Mouse (Mus musculus) hindbrain, postnatal 0 days (tissue): ENCODE measurements around the gene Cxcl9. TPM values are rescaled to one million over a fixed set of nuclear protein-coding genes. Genes with fewer than 3 reads are reported as not detected.
A peak's percentile ranks its signal among the peaks of the same experiment; 100 is the strongest.
"Not testable (repeated sequence)": the region's sequence is repeated elsewhere in the genome, so short reads cannot be mapped to it uniquely, and the experiment has no call there.

ENCODE experiments used
- ATAC-seq: fragments of 200-750 bp; cut with Nextera tagmentation; 2 replicates; pipeline ENCODE4 v1.8.0; 2017; ENCODE audit warnings: mild to moderate bottlenecking, moderate TSS enrichment, moderate library complexity
- DNase-seq: peaks from one replicate; pipeline ENCODE4 v3.0.0-alpha.2; 2015; ENCODE audit warnings: low spot score
- H3K27ac ChIP-seq: fragments of 300-500 bp; sonication (generic); 2 replicates; pipeline ENCODE4 v1.5.1; 2014; ENCODE audit warnings: mild to moderate bottlenecking
- H3K27me3 ChIP-seq: fragments of 300-500 bp; sonication (generic); 2 replicates; pipeline ENCODE4 v1.6.1; 2014; ENCODE audit warnings: low read length, mixed read lengths; ENCODE audit not compliant: insufficient read depth
- H3K36me3 ChIP-seq: fragments of 300-500 bp; sonication (generic); 2 replicates; pipeline ENCODE4 v1.6.1; 2014; ENCODE audit warnings: low read length, mixed read lengths; ENCODE audit not compliant: insufficient read depth
- H3K4me1 ChIP-seq: fragments of 300-500 bp; sonication (generic); 2 replicates; pipeline ENCODE4 v1.6.1; 2014; ENCODE audit warnings: antibody characterized with exemption, low read length, mixed read lengths; ENCODE audit not compliant: insufficient read depth
- H3K4me2 ChIP-seq: fragments of 300-500 bp; sonication (generic); 2 replicates; pipeline ENCODE4 v1.6.1; 2014; ENCODE audit warnings: low read depth, mild to moderate bottlenecking, low read length, moderate library complexity, mixed read lengths
- H3K4me3 ChIP-seq: fragments of 300-500 bp; sonication (generic); 2 replicates; pipeline ENCODE4 v1.5.1; 2014; ENCODE audit warnings: low read length
- H3K9ac ChIP-seq: fragments of 300-500 bp; sonication (generic); replicated peaks from 2 replicates; pipeline ENCODE4 v1.6.1; 2014; ENCODE audit warnings: mild to moderate bottlenecking, low read length, moderate library complexity, mixed read lengths
- H3K9me3 ChIP-seq: fragments of 300-500 bp; sonication (generic); 2 replicates; pipeline ENCODE4 v1.6.1; 2016; ENCODE audit warnings: low read length, mixed read lengths
- CTCF ChIP-seq: IDR thresholded peaks from 2 replicates; pipeline ENCODE4 v1.5.1; 2016; ENCODE audit warnings: antibody characterized with exemption, control low read depth, low read depth
- WGBS: fragments of 180-500 bp; shearing (Covaris S2); extraction: QIAGEN DNeasy Blood & Tissue Kit; methylation state at CpG from one replicate; pipeline ENCODE4 v1.1.7; 2014; 5-methylcytosine and 5-hydroxymethylcytosine counted together
- polyA plus RNA-seq: library from polyadenylated mRNA; unstranded; fragments of >200 nt; fragmentation: Nextera tagmentation; extraction: Ambion mirVana; gene quantifications from 2 replicates; pipeline ENCODE4 v1.2.1, GENCODE M21; 2015
- total RNA-seq: library from RNA; depleted of rRNA; stranded (reverse); fragments of >200 nt; gene quantifications from 2 replicates; pipeline ENCODE4 v1.2.3, GENCODE M21; 2014

Gene Cxcl9
- total and polyA plus RNA-seq, 2 experiments from 2014 or later, result not detected

- no peak overlapping the region for H3K9ac ChIP-seq
- 77% methylated on average over 11 of the region's 11 CpGs for WGBS
- H3K27me3 ChIP-seq, result no peaks in the 10 kb centered on the region
- no peak overlapping the region for H3K4me2 ChIP-seq
- ATAC-seq (no peak), DNase-seq (no peak)
- H3K27ac ChIP-seq, result no peak overlapping the region
- TF ChIP-seq CTCF, result no peak
- no peak overlapping the region for H3K4me3 ChIP-seq
- H3K36me3 ChIP-seq, result no peaks in the 10 kb centered on the region
- no peaks in the 10 kb centered on the region for H3K4me1 ChIP-seq
- no peaks in the 10 kb centered on the region for H3K9me3 ChIP-seq
Observed at GRCm38 (mm10) chr5:92358767-92359455, 31.0 kb upstream of the Cxcl9 start.

- Histone ChIP-seq H3K9ac (no peak overlapping the region), H3K27ac (no peak overlapping the region), H3K9me3 (no peaks in the 10 kb centered on the region), H3K4me3 (no peak overlapping the region), H3K36me3 (no peaks in the 10 kb centered on the region), H3K4me2 (no peak overlapping the region), H3K27me3 (no peaks in the 10 kb centered on the region), H3K4me1 (no peaks in the 10 kb centered on the region)
- no peak for TF ChIP-seq CTCF
- 64% methylated on average over 11 of the region's 12 CpGs for WGBS
- DNase-seq, result no peak
- ATAC-seq, result no peak
Observed at GRCm38 (mm10) chr5:92358033-92358432, 30.2 kb upstream of the Cxcl9 start.

GRCm38 (mm10) chr5:92353517-92353916 is 25.6 kb upstream of the Cxcl9 start:
- Histone ChIP-seq H3K36me3 (no peaks in the 10 kb centered on the region), H3K4me1 (no peaks in the 10 kb centered on the region), H3K27ac (no peak overlapping the region), H3K27me3 (no peaks in the 10 kb centered on the region), H3K4me3 (peak overlapping the region; percentile 10; the same call in 1 of the 2 replicates), H3K9me3 (no peaks in the 10 kb centered on the region), H3K4me2 (peak overlapping the region; percentile 40), H3K9ac (no peak overlapping the region)
- DNase-seq (no peak), ATAC-seq (no peak)
- no peak for TF ChIP-seq CTCF
- 48% methylated on average over 11 of the region's 11 CpGs for WGBS

DNA sequence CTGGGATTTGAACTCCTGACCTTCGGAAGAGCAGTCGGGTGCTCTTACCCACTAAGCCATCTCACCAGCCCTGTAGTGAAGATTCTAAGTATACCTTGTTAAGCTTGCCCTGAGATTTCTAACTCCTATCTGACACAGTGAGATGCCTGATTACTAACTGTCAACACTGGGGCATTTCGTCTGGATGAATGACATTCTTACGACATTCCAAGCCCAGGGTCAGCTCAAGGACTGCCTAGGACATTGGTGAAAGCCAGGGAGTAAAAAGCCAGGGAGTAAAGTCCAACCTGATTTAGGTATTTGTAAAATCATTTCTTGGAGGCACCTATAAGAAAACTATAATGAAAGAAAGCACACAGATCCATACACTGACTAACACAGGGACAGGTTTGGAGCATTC is 24.8 kb upstream of the Cxcl9 start:
- not testable (repeated sequence) for DNase-seq, ATAC-seq, H3K4me1 ChIP-seq, H3K27ac ChIP-seq, H3K4me2 ChIP-seq, H3K36me3 ChIP-seq, H3K4me3 ChIP-seq, H3K27me3 ChIP-seq, H3K9me3 ChIP-seq, H3K9ac ChIP-seq
- 79% methylated on average over 4 of the region's 4 CpGs for WGBS

GRCm38 (mm10) chr5:92349731-92350130 is 21.9 kb upstream of the Cxcl9 start:
- Histone ChIP-seq H3K9ac (no peak overlapping the region), H3K4me1 (no peaks in the 10 kb centered on the region), H3K27me3 (no peaks in the 10 kb centered on the region), H3K36me3 (no peaks in the 10 kb centered on the region), H3K4me3 (no peak overlapping the region), H3K27ac (no peak overlapping the region), H3K9me3 (no peaks in the 10 kb centered on the region), H3K4me2 (no peak overlapping the region)
- TF ChIP-seq CTCF, result no peak
- 85% methylated on average over 7 of the region's 7 CpGs for WGBS
- ATAC-seq (no peak), DNase-seq (no peak)

DNA sequence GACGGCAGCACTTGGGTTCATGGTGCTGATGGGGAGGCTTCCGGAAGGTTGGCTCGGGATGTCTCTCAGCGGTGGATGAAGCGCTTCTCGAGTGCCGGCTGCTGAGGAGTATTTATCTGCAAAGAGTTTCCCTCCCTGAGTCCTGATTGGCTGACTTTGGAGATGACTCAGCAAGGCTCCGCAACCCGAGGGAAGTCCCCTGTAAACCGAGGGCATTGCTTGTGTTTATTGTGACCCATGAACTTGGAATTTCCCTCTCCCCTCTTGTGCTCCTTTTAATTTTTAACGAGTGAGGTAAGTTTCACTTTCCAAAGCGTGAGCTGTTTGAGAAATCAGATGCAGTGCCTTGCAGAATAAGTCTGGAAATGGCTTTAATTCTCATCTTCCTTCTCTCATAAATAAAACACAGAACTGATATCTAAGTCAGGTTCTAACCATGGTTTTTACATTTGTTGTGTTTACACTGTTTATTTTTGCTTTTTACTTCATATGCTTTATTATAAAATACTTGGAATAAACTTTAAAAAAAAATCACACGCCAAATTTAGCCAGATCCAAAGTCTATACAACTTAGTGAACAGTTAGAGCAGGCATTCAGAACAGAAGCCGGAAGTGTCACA is 21.0 kb upstream of the Cxcl9 start, which contains the start of gene Cxcl10:
TSS of gene Cxcl10 (minus strand) at position 96 of the 620 bp plus-strand sequence.
- no peak within 1 kb of the TSS for H3K27ac ChIP-seq
- peak; percentile 71 for ATAC-seq
- H3K27me3 ChIP-seq, result no peaks in the 10 kb centered on the region
- no peak for TF ChIP-seq CTCF
- 15% methylated on average over 14 of the region's 14 CpGs for WGBS
- H3K4me3 ChIP-seq, result peak within 1 kb of the TSS; percentile 21
- peak; percentile 43 for DNase-seq
- no peaks in the 10 kb centered on the region for H3K9me3 ChIP-seq
- peak within 1 kb of the TSS; percentile 56 for H3K4me2 ChIP-seq
- H3K4me1 ChIP-seq, result no peaks in the 10 kb centered on the region
- H3K9ac ChIP-seq, result no peak within 1 kb of the TSS
- no peaks in the 10 kb centered on the region for H3K36me3 ChIP-seq

DNA sequence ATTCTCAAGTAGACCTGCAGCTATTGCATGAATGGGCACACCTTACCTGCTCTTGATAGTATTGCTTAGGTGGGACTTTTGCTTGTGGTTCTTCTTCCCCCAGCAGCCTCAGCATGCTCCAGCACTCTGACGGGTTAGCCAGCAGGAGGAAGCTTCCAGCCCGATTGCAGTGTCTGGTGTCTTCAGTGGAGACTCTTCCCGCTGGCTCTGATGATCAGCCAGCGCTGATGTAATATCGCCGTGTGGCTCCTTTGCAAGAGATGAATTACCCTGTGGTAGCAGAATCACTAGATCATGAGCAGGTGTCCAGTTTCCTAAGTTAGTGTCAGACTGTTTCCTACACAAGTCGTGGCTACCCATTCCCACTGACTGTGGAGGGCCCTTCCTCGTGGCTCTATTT is 17.1 kb upstream of the Cxcl9 start:
- no peak for TF ChIP-seq CTCF
- H3K9ac ChIP-seq, result no peak overlapping the region
- ATAC-seq, result no peak
- no peak overlapping the region for H3K27ac ChIP-seq
- WGBS, result 94% methylated on average over 8 of the region's 8 CpGs
- no peaks in the 10 kb centered on the region for H3K36me3 ChIP-seq
- H3K27me3 ChIP-seq, result no peaks in the 10 kb centered on the region
- no peak overlapping the region for H3K4me2 ChIP-seq
- no peak for DNase-seq
- H3K4me1 ChIP-seq, result no peaks in the 10 kb centered on the region
- H3K4me3 ChIP-seq, result no peak overlapping the region
- no peaks in the 10 kb centered on the region for H3K9me3 ChIP-seq
